Mouse (Mus musculus): ENCODE data around the gene Ugcg.

Ugcg gene

GRCm38 (mm10) chr4:59189546-59190237 is 635 bp downstream of the Ugcg start:
- peak in 1 of 2 experiments; percentile 47 for DNase-seq (ENCODE audit: low spot score in 2 of 2)

- DNase-seq (ENCODE audit: low spot score in 2 of 2) = no peak
Measured at GRCm38 (mm10) chr4:59190650-59191424, 1.8 kb downstream of the Ugcg start.

GRCm38 (mm10) chr4:59194731-59195496 is 5.9 kb downstream of the Ugcg start:
- DNase-seq (ENCODE audit: low spot score in 2 of 2) = no peak

- DNase-seq (ENCODE audit: low spot score in 2 of 2) = no peak
Measured at GRCm38 (mm10) chr4:59196346-59197077, 7.5 kb downstream of the Ugcg start.

GRCm38 (mm10) chr4:59197078-59197424 is 8.0 kb downstream of the Ugcg start:
- no peak for DNase-seq (ENCODE audit: low spot score in 2 of 2)

- no peak for DNase-seq (ENCODE audit: low spot score in 2 of 2)
Measured at GRCm38 (mm10) chr4:59197462-59197861, 8.4 kb downstream of the Ugcg start.

- no peak for DNase-seq (ENCODE audit: low spot score in 2 of 2)
Measured at GRCm38 (mm10) chr4:59199341-59199740, 10.3 kb downstream of the Ugcg start.

- DNase-seq (ENCODE audit: low spot score in 2 of 2) = no peak
Measured at GRCm38 (mm10) chr4:59199805-59200204, 10.7 kb downstream of the Ugcg start.

GRCm38 (mm10) chr4:59200636-59201035 is 11.6 kb downstream of the Ugcg start:
- no peak for DNase-seq (ENCODE audit: low spot score in 2 of 2)

- no peak for DNase-seq (ENCODE audit: low spot score in 2 of 2)
Measured at GRCm38 (mm10) chr4:59204616-59205015, 15.6 kb downstream of the Ugcg start.

- DNase-seq (ENCODE audit: low spot score in 2 of 2) = no peak
Measured at GRCm38 (mm10) chr4:59205758-59206340, 16.8 kb downstream of the Ugcg start.

GRCm38 (mm10) chr4:59206600-59206999 is 17.5 kb downstream of the Ugcg start:
- no peak for DNase-seq (ENCODE audit: low spot score in 2 of 2)

GRCm38 (mm10) chr4:59208607-59209006 is 19.6 kb downstream of the Ugcg start:
- DNase-seq (ENCODE audit: low spot score in 2 of 2) = no peak

GRCm38 (mm10) chr4:59211181-59211580 is 22.1 kb downstream of the Ugcg start:
- no peak for DNase-seq (ENCODE audit: low spot score in 2 of 2)

- DNase-seq (ENCODE audit: low spot score in 2 of 2) = no peak
Measured at GRCm38 (mm10) chr4:59213833-59214232, 24.8 kb downstream of the Ugcg start.

GRCm38 (mm10) chr4:59214695-59215094 is 25.6 kb downstream of the Ugcg start:
- DNase-seq (ENCODE audit: low spot score in 2 of 2) = no peak

- no peak for DNase-seq (ENCODE audit: low spot score in 2 of 2)
Measured at GRCm38 (mm10) chr4:59215585-59215984, 26.5 kb downstream of the Ugcg start.

GRCm38 (mm10) chr4:59217101-59217500 is 28.0 kb downstream of the Ugcg start:
- DNase-seq (ENCODE audit: low spot score in 2 of 2) = no peak

- no peak for DNase-seq (ENCODE audit: low spot score in 2 of 2)
Measured at GRCm38 (mm10) chr4:59218154-59218553, 29.1 kb downstream of the Ugcg start.

- DNase-seq (ENCODE audit: low spot score in 2 of 2) = no peak
Measured at GRCm38 (mm10) chr4:59222226-59222625, 33.2 kb downstream of the Ugcg start.

- DNase-seq (ENCODE audit: low spot score in 2 of 2) = no peak
Measured at GRCm38 (mm10) chr4:59223055-59223615, 34.1 kb downstream of the Ugcg start.
